Mouse (Mus musculus): ENCODE results near the gene Bcl2.

GRCm38 (mm10) chr1:106682829-106683228, 31.2 kb downstream of the Bcl2 start:
- TF ChIP-seq EP300 (IDR thresholded peaks at IDR 0.05; ENCODE audit: low read length) (peak; percentile 72), SIN3A (IDR thresholded peaks at IDR 0.05; ENCODE audit: low read length) (no peak), CTCF (conservative IDR thresholded peaks at IDR 0.05 in 1 of 2, IDR thresholded peaks at IDR 0.05 in 1 of 2; ENCODE audit: low read depth in 2 of 2, low read length in 2 of 2) (no peak), CHD1 (IDR thresholded peaks at IDR 0.05; ENCODE audit: low read depth, low read length) (no peak), USF2 (conservative IDR thresholded peaks at IDR 0.05; ENCODE audit: low read depth, low read length) (no peak), E2F4 (IDR thresholded peaks at IDR 0.05; ENCODE audit: insufficient replicate concordance, low read depth, low read length) (no peak), BHLHE40 (IDR thresholded peaks at IDR 0.05; ENCODE audit: low read depth, low read length) (peak; percentile 71), JUND (conservative IDR thresholded peaks at IDR 0.05; ENCODE audit: low read depth, low read length) (no peak), ZNF384 (IDR thresholded peaks at IDR 0.05; ENCODE audit: low read depth, low read length) (no peak), ETS1 (conservative IDR thresholded peaks at IDR 0.05; ENCODE audit: low read depth, low read length) (peak; percentile 87)
